Mouse (Mus musculus) testis, adult 2 months (tissue): ENCODE measurements around the gene Cd200r4.

Experiments used
- CTCF ChIP-seq: fragments of 200-500 bp; IDR thresholded peaks from 2 replicates; pipeline ENCODE4 v1.5.1; 2012; ENCODE audit warnings: low read depth, mild to moderate bottlenecking, inconsistent platforms, low read length, moderate library complexity; ENCODE audit not compliant: control insufficient read depth, insufficient read depth, insufficient replicate concordance
- POLR2A ChIP-seq: fragments of 200-500 bp; IDR thresholded peaks from 2 replicates; pipeline ENCODE4 v1.6.1; 2012; ENCODE audit warnings: low read depth, mild to moderate bottlenecking, inconsistent platforms, low read length, moderate library complexity; ENCODE audit not compliant: control insufficient read depth

DNA sequence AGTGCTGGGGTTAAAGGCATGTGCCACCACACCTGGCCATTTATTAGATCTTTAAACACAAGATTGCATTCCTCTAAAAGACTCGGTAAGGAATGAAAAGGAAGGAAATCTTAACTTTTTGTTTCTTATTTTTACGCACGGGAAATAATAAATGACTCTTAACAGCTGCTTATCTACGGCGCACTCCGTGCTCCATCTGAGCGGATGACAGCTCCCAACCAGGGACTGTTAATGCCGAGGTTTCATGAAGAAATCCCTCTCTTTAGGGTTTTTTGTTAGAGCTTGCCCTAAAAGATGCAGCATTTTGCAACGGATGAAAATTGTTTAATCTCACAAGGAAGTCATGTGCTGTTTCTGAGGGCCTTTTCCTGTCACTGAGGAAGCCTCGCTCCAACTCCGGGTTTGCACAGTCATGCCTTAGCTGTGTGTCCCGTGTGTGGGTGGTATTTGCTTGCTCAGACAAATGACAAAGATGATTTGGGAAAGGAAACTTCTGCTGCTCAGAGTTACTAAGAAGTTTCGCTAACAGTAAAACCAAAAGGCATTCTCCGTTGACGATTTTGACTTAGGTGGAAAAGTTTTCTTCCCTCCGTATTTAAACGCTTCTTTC, 32.9 kb upstream of the Cd200r4 start:
- TF ChIP-seq CTCF (no peak), POLR2A (no peak)
